Mouse (Mus musculus) brain, embryonic 14.5 days (tissue): ENCODE measurements around the gene Cabp2.

ENCODE experiments used
- CTCF ChIP-seq: fragments of 200-500 bp; IDR thresholded peaks from 2 replicates; pipeline ENCODE4 v1.5.1; 2012; ENCODE audit warnings: inconsistent platforms, mild to moderate bottlenecking, moderate library complexity, borderline replicate concordance; ENCODE audit not compliant: insufficient read depth, insufficient read length; ENCODE audit errors: extremely low read depth
- POLR2A ChIP-seq: fragments of 200-500 bp; IDR thresholded peaks from 2 replicates; pipeline ENCODE4 v1.6.1; 2012; ENCODE audit warnings: mild to moderate bottlenecking, inconsistent platforms, borderline replicate concordance; ENCODE audit not compliant: poor library complexity, insufficient read depth, insufficient read length, severe bottlenecking; ENCODE audit errors: extremely low read depth

DNA sequence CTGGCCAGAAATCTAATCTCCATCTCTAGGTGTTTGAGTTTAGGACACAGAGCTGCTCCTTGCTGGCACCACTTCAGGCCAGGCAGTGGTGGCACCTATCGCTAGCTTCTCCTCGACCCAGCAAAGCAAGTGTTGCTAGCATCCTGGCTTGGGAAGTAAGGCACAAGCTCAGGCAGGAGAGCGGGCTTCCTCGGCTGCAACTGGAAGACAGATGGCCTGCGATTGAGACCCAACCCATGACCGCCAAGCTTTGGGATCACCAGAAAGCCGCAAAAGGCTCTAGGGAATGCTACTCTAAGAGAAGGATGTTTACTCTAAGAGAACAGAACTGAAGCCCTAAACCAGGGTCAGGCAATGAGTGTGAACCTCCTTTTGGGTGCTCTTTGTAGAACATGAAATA lies 48.1 kb downstream of the Cabp2 start:
- TF ChIP-seq CTCF: no peak
- TF ChIP-seq POLR2A: no peak
